Mouse (Mus musculus) lung, postnatal 0 days (tissue): ENCODE measurements around the gene Bend6.

Experiments used
- CTCF ChIP-seq: IDR thresholded peaks from 2 replicates; pipeline ENCODE4 v1.5.1; 2016; ENCODE audit warnings: antibody characterized with exemption, mild to moderate bottlenecking
- EP300 ChIP-seq: IDR thresholded peaks from 2 replicates; pipeline ENCODE4 v1.6.1; 2016; ENCODE audit warnings: antibody characterized with exemption, mild to moderate bottlenecking, control low read depth

DNA sequence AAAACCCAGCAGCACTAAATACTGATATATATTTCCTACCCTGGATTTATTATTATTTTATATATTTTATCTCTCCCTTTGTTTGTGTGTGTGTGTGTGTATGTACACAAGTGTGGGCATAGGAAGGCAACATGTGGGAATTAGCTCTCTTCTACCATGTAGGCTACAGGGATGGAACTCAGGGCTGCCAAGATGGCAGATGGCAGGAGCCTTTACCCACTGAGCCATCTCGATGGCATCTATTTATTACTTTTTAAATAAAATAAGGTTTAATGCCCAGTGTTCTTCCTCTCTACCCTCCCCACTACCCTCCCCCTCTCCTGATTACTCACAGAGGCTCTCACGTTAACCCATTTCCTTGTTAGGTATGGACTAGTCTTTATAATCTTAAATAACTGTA is 38.6 kb downstream of the Bend6 start:
- no peak for TF ChIP-seq CTCF
- no peak for TF ChIP-seq EP300
